Mouse (Mus musculus): Measurements from ENCODE around the gene Itpr3.
A peak's percentile ranks its signal among the peaks of the same experiment; 100 is the strongest.

The Itpr3 gene

DNA sequence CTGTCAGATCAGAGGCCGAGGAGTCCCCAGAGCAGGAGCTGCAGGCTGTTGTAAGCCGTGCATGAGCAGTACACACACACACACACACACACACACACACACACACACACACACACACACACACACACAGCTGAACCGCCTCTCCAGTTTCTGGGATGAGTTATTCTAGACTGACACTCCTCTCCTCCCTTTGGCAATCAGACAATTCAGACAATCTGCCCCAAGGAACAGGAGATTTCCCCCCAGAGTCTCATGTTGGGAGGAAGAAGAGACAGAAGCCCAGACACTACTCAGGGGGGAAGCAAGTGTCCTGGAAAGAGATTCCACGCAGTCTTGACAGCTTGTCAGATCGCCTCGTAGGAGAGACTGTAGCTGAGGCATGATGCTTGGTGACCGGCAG is 82.2 kb downstream of the Itpr3 start:
- DNase-seq (ENCODE audit: low read depth in 2 of 2, low spot score in 2 of 2): no peak

DNA sequence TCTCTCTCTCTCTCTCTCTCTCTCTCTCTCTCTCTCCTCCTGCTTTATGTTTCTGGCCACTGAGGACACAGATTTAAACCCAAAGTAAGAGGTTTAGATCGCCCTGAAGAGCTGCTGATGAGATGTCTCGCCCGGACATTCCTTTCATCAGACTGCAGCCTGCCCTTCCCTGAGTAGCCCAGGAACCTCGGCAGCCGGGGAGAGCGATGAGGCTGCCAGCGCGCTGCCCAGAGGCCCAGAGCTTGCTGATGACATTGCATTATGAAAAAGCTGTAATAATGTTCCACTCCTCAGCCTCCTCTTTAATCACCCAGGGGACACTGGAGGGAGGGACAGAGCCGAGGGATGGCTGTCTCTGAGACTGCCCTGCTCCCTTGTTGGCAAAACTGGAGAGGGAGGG is 83.2 kb downstream of the Itpr3 start:
- no peak for DNase-seq (ENCODE audit: low read depth in 2 of 2, low spot score in 2 of 2)

DNA sequence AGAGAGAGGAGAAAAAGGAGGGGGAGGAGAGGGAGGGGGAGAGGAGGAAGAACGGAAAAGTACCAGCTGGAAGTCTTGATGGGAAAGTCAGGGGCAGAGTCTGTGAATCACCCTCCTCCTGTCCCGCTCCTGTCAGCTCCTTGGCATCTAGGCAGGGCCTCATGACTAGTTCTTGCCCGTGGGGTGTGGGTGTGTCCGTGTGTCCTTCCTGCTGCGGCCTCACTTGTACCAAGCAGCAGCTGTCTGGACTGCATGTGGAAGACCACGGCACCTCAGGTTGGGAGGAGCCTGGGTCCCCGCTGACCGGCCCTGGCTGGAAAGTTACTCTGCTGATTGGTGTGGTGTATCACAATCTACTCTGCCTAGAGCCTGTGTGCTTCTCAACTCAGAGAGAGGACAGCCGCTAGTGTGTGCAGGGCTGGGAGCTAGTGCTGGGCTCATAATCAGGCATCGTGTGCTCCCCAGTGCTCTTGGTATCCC is 84.9 kb downstream of the Itpr3 start:
- DNase-seq (ENCODE audit: low read depth in 2 of 2, low spot score in 2 of 2): no peak

GRCm38 (mm10) chr17:27144152-27144551 is 87.0 kb downstream of the Itpr3 start:
- no peak for DNase-seq (ENCODE audit: low read depth in 2 of 2, low spot score in 2 of 2)

DNA sequence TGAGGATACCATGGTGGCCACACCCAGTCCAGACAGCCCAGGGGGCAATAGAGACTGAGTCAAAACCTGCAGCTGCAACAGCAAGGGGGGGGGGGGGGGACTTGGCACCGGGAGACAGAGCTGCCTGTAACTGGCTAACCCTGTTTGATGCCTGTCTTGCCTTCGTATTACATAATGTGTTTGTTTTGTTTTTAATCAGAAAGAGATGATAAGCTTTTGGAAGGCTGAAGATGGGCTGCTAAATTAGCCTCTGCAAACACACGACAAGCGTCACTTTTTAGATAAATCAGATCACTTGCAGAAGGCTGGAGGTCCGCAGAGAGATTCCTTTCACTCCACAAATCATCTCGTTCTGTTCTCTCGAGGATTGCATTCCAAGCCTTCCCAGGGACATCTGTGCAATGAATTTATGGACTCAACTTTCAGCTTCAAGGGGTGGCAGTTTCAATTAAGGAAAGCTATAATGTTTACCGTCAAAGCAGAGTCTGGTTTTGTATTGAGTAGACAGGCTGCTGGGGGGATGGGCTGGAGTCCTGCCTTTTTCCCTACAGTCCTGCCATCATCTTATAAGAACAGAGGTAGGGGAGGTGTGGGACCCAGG is 89.3 kb downstream of the Itpr3 start:
- no peak for DNase-seq (ENCODE audit: low read depth in 2 of 2, low spot score in 2 of 2)

DNA sequence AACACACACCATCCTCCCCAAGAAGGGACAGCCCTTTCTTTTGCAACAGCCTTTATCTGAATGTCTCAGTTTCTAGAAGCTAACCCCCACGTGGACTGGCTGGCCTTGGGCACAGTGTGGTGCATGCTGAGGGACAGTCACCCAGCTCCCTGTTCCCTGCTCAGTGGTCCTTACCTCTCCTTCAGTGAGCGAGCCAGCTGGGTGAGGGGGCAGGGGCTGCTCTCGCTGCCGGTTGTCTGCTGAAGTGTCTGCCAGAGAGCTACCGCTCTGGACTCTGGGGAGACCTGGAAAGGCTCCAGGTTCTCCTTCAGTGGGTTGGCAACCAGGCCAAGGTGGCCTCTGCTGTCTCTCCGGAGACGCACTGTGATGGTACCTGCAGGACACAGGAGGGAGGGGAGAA is 93.8 kb downstream of the Itpr3 start:
- DNase-seq (ENCODE audit: low read depth in 2 of 2, low spot score in 2 of 2): no peak

GRCm38 (mm10) chr17:27151411-27151810 is 94.3 kb downstream of the Itpr3 start:
- DNase-seq (ENCODE audit: low read depth in 2 of 2, low spot score in 2 of 2): peak; percentile 19 to 22

DNA sequence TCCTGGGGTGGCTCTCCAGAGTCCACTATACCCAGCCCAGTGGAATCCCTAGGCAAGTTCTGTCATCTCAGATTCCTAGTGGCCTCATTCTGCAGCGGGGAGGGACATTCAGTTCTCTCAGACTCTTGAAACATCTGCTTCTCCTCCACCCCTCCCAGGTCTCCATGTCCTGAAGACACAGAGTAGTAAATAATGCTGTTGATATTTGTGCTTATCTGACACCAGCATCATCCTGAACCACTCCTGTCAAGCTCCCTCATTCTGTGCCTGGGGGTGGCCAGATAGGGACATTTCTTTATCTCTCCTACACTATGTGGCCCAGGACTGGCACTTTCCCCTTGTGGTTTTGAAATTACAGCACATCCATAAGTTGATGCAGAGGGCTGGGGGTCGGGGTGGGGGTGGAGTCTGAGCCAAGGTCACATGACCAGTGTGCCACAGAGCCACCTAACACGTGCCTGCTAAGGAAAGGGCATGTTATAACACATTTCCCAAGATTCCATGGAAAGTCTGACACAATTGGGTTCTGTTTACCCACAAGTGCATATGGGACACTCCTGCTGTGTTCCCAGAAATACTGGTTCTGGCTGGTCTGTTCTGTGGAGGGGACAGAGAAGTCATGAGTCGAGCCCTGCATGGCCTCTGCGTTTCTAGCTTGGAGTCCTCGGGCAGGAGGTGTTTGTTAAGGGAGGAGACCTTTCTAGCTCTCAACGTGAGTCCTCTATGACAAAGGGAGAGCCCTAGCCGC is 96.0 kb downstream of the Itpr3 start:
- no peak for DNase-seq (ENCODE audit: low read depth in 2 of 2, low spot score in 2 of 2)

DNA sequence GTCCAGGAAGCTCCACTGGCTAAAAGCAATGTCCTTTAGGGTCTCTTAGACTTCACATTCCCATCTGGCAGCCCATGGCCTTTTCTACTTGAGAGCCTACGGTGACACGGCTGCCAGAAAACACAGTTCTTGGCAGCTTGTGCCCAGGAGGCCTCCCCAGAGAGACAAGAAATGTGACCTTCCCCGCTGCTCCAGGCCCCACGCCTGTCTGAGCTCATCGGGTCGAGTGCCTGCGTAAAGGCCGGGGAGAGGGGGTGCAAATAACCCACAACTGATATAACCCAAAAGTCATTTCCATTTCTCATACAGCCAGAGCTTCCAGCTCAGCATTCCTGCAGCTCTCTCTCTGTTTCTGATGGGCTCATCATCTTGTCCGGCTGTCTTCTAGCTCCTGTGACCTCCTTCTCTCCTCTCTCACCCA is 96.7 kb downstream of the Itpr3 start:
- DNase-seq (ENCODE audit: low read depth in 2 of 2, low spot score in 2 of 2): no peak

DNA sequence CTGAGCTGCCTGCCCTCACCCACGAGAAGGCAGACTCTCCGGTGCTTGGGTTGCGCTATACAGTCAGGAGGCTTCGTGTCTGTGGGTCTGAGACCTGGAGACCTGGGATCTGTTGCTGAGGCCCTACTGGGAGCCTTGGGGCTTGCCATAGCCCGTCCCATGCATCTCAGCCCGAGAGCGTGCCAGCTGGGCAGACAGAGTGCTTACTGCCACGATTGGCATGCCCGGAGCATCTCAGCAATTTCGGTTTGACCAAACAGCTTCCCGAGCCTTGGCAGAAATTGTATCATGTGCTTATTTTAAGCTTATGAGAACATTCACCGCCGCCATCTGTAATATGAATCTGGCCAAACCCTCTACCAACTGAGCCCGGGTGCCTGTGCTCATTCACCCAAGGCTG is 97.2 kb downstream of the Itpr3 start:
- DNase-seq (ENCODE audit: low read depth in 2 of 2, low spot score in 2 of 2): no peak

- no peak for DNase-seq (ENCODE audit: low read depth in 2 of 2, low spot score in 2 of 2)
These were observed 97.8 kb downstream of the Itpr3 start for GRCm38 (mm10) chr17:27154881-27155280.

GRCm38 (mm10) chr17:27155752-27156151 is 98.6 kb downstream of the Itpr3 start:
- DNase-seq (ENCODE audit: low read depth in 2 of 2, low spot score in 2 of 2): no peak

DNA sequence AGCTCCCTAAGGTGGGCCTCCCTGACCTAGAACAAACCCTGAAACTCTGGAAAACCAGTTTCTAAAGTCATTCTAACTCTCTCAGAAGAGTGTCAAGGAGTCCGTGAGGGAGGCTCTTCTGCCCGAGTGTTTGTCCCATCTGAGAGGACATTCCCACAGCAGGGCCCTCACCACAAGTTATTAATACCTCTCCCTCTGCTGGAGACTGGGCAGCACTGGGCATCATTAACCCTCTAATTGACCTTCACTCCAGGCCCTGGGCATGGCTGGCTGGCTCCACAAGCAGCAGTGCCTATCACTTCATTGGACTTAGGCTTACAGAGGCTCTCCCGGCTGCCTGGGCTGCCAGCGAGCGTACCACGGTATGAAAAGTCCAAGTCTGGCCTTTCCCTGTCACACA is 101.3 kb downstream of the Itpr3 start:
- no peak for DNase-seq (ENCODE audit: low read depth in 2 of 2, low spot score in 2 of 2)

DNA sequence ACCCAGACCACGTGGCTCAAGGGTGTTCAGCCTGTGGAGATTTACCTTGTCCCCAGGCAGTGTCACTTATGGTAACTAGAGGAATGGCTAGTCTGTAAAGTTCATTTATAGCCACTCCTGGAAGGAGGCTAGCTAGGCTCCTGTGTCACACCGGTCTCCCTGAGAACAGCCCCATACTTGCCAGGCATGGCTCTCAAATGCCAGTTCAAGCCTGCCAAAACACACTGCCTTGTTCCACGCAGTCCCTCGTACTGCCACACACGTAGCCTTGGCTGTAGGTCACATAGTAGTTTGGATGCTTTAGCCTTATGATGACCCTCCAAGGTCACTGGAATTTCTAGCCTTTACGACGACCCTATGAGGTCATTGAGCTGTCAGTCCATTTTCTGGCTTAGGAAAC is 102.1 kb downstream of the Itpr3 start:
- DNase-seq (ENCODE audit: low read depth in 2 of 2, low spot score in 2 of 2): no peak

DNA sequence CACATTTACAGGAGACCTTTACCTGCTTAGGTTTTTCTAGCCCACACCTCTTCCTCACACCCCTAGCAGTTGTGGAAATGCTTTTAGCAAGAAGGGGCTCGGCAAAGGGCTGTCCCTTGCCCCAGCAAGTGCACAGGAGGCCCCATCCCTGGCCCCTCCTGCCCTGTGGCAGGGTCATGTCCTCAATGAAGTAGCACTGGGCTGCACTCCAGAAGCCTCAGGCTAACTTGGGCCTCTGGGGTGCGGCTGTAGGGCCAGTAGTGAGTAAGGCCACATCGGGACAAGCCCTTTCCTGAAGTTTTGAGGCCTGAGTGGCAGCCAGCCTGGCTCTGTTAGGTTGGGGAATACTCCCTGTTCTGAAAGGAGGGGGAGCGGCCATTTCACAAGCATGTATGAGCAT is 103.8 kb downstream of the Itpr3 start:
- no peak for DNase-seq (ENCODE audit: low read depth in 2 of 2, low spot score in 2 of 2)

DNA sequence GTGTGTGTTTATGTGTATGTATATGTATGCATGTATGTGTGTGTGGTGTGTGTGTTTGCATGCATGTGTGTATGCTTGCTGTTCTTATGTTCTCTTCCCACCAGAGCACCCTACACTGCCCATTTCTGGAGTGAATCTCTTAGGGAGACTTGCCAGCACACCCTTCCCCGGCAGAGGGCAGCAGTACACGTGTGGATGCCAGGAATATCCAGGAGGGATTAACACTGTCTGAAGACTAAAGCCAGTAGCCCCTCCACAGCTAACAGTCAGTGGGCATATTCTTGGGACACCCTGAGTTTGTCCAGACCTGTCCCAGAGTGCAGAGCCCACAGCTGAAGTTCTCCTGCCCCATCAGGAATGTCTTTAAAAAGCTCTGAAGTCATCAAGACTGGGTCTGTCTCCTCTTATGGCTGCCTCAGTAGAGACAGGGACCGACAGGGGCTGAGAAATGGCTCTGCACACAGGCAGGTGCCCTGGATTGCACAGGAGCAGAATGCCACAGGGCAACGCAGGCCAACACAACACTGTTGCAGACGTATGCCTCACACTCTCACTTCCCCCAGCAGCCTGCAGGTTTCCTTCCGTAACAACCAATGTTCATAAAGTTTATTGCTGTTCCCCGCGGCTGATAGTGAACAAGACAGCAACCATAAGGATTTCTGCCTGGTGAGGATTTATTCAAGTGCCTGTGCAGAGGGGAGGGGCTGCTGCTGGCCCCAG is 108.1 kb downstream of the Itpr3 start:
- no peak for DNase-seq (ENCODE audit: low read depth in 2 of 2, low spot score in 2 of 2)

DNA sequence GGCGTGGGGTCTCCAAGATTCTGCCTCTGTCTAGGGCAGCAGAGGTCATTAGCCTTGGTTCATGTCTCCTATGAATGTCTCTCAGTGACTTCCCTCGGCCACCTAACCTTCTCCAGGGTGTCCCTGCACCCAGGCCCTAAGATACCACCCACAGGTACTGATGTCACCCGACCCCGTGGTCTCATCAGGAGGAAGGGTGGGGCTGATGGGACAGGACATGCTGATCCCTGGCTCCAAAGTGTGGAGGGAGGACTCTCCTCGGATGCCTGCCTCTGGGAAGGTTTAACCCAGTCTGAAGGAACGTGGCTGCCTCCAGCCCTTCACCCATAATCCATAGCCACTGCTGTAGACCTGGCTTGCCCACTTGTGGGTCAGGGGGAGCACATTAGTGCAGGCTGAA is 109.8 kb downstream of the Itpr3 start:
- no peak for DNase-seq (ENCODE audit: low read depth in 2 of 2, low spot score in 2 of 2)

DNA sequence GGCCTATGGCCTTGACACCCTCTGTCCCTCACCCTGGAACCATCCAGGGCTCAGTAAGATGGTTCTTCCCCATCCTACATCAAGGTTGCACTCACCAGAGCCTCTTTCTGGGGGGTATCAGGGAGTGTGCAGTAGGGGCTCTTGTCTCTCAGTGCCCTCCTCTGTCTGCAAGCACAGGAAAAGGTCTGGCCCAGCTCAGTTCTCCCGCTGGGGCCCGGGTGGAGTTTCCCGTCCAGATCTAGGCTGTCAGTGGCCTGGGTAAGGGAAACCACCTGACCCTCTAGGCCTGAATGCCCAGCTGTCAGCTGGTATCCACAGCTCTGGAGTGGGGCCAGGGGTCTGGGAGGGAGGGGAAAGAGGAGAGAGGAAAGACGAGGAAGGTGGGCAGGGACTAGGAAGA is 110.4 kb downstream of the Itpr3 start, which contains the start of gene Ip6k3:
Ip6k3 (minus strand) TSS at position 251 of the 400 bp plus-strand sequence.
- no peak for DNase-seq (ENCODE audit: low read depth in 2 of 2, low spot score in 2 of 2)

DNA sequence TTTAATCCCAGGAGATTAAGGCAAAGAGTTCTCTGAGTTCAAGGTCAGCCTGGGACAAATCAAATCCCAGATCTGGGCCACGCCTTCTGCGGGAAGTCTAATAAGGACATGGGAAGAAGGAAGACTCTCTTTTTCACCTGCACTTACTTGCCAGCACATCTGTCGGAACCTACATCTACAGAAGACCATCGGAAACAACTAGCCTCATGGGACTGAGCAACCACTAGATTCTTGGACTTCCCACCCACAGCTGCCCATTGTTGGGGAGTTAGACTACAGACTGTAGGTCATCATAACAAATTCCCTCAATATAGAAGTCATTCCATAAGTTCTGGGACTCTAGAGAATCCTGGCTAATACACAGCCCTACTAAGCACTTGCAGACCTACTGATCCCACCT is 111.5 kb downstream of the Itpr3 start:
- no peak for DNase-seq (ENCODE audit: low read depth in 2 of 2, low spot score in 2 of 2)

DNA sequence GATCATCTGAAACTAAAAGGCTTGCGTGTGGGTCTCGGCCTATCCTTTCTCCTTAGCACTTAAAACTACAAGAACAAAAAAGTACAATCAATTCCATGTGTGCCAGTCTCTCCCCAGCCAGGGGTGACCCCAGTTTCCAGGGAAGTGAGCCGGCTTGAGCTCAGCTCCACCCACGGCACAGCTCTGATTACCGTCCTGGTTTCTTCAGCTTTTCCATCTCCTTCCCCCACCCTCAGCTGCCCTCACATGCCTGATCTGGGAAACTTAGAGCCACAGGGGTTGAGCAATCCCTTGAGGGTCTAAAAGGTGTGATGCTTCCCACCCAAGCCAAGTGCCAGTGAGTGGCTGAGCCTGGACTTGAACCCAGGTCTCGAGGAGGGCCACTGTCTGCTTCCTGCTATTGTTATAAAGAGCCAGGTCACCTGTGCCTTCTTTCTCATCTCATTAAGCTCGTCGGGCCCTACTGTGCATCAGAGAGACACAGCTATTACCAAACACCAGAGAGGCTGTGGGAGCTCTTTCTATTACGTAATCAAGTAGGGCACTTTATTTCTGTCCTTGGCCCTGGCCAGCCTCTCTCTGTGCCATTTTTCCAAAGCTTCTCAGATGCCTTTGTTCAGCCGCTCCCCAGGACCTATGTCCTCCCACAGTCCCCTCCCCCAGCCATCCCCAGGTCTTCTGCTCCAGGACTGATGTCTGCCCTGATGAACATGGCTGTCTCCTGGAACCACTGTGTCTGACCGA is 113.0 kb downstream of the Itpr3 start:
- DNase-seq (ENCODE audit: low read depth in 2 of 2, low spot score in 2 of 2): no peak

GRCm38 (mm10) chr17:27171121-27171520 is 114.0 kb downstream of the Itpr3 start:
- DNase-seq (ENCODE audit: low read depth in 2 of 2, low spot score in 2 of 2): no peak
